Mouse (Mus musculus) erythroblast, embryonic 14.5 days (primary cell): Measurements from ENCODE around the gene Mapk14. TPM values are rescaled to one million over a fixed set of nuclear protein-coding genes. Genes with fewer than 3 reads are reported as not detected.

Experiments used
- H3K27me3 ChIP-seq: 2 replicates; pipeline ENCODE4 v1.6.1; 2012; ENCODE audit warnings: inconsistent platforms; ENCODE audit not compliant: control insufficient read depth
- H3K36me3 ChIP-seq: 2 replicates; pipeline ENCODE4 v1.6.1; 2012; ENCODE audit warnings: mild to moderate bottlenecking, inconsistent platforms; ENCODE audit not compliant: control insufficient read depth
- H3K4me1 ChIP-seq: 2 replicates; pipeline ENCODE4 v1.6.1; 2012; ENCODE audit warnings: inconsistent platforms; ENCODE audit not compliant: control insufficient read depth
- H3K4me3 ChIP-seq: replicated peaks from 2 replicates; pipeline ENCODE3; 2012; ENCODE audit warnings: moderate library complexity, mild to moderate bottlenecking, inconsistent platforms
- H3K9me3 ChIP-seq: 2 replicates; pipeline ENCODE4 v1.6.1; 2012; ENCODE audit warnings: low read length, inconsistent platforms, mixed read lengths; ENCODE audit not compliant: control insufficient read depth
- GATA1 ChIP-seq: IDR thresholded peaks from 2 replicates; pipeline ENCODE4 v1.6.1; 2012; ENCODE audit warnings: low read length, inconsistent platforms, mixed read lengths
- TAL1 ChIP-seq: IDR thresholded peaks from 3 replicates; pipeline ENCODE4 v1.6.1; 2012; ENCODE audit warnings: low read length, inconsistent platforms, mixed read lengths
- polyA plus RNA-seq: library from polyadenylated mRNA; stranded (reverse); fragments of >175 nt; gene quantifications from 2 replicates; pipeline ENCODE4 v1.2.3, GENCODE M21; 2012

Gene Mapk14
- 1.5 and 2.2 TPM in 2 replicates for polyA plus RNA-seq

- TF ChIP-seq TAL1 (no peak), GATA1 (no peak)
- Histone ChIP-seq H3K9me3 (no peaks in the 10 kb centered on the region), H3K4me1 (peaks cover 48% of the 10 kb centered on the region), H3K36me3 (peaks cover 21% of the 10 kb centered on the region), H3K4me3 (peak within 1 kb of the TSS; percentile 91), H3K27me3 (peaks cover 9% of the 10 kb centered on the region)
Measured at GRCm38 (mm10) chr17:28690776-28691686, at the start of gene Mapk14. TSS of gene Mapk14 (plus strand) at chr17:28691329.

DNA sequence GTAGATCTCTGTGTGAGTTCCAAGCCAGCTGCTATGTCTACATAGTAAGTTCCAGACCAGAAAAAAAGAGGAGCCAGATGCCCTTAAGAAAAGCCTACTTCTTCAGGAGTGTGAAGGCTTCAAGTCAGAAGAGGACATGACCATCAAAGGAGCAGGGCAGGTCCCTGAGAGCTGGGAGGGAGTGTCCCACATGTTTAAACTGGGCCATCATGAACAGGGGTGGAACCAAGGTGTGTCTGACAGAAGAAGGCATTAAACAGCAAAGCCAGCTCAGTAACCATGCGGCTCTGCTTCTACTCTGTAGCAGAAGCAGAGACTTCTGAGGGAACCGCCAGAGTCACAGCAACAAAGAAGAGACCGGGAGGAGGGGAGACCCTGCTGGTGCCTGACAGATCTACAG lies 47.4 kb upstream of the Mapk14 start:
- Histone ChIP-seq H3K4me3 (no peak overlapping the region), H3K36me3 (no peaks in the 10 kb centered on the region), H3K9me3 (no peaks in the 10 kb centered on the region), H3K27me3 (peaks cover 5% of the 10 kb centered on the region; the same call in 1 of the 2 replicates), H3K4me1 (no peaks in the 10 kb centered on the region)
- TF ChIP-seq GATA1 (no peak), TAL1 (no peak)

- Histone ChIP-seq H3K4me3 (no peak overlapping the region), H3K9me3 (no peaks in the 10 kb centered on the region), H3K4me1 (no peaks in the 10 kb centered on the region), H3K27me3 (peaks cover 5% of the 10 kb centered on the region; the same call in 1 of the 2 replicates), H3K36me3 (no peaks in the 10 kb centered on the region)
- TF ChIP-seq TAL1 = no peak
- no peak for TF ChIP-seq GATA1
Measured at GRCm38 (mm10) chr17:28644112-28644511, 47.0 kb upstream of the Mapk14 start.

DNA sequence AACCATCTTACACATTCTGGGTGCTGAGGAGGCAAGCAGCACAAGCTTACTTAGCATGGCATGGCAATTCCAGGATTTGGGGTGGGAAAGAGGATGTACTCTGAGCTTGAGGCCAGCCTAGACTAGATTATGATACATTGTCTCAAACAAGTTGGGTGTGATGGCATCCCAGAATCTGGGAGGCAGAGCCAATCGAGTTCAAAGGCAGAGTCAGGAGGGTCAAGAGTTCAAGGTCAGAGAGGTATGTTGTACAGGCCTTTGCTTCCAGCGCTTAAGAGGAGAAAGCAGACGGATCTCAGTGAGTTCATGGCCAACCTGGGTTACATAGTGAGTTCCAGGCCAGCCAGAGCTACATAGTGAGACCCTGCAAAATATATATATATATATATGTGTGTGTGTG lies 44.9 kb upstream of the Mapk14 start:
- TF ChIP-seq GATA1 (no peak), TAL1 (no peak)
- H3K4me3 ChIP-seq = no peak overlapping the region
- no peaks in the 10 kb centered on the region for H3K36me3 ChIP-seq
- H3K9me3 ChIP-seq = no peaks in the 10 kb centered on the region
- peaks cover 3% of the 10 kb centered on the region; the same call in 1 of the 2 replicates for H3K27me3 ChIP-seq
- H3K4me1 ChIP-seq = no peaks in the 10 kb centered on the region

GRCm38 (mm10) chr17:28648607-28649370 lies 42.3 kb upstream of the Mapk14 start:
- Histone ChIP-seq H3K27me3 (no peaks in the 10 kb centered on the region; the same call in 1 of the 2 replicates), H3K4me3 (no peak overlapping the region), H3K4me1 (no peaks in the 10 kb centered on the region), H3K9me3 (no peaks in the 10 kb centered on the region), H3K36me3 (no peaks in the 10 kb centered on the region)
- no peak for TF ChIP-seq GATA1
- no peak for TF ChIP-seq TAL1

DNA sequence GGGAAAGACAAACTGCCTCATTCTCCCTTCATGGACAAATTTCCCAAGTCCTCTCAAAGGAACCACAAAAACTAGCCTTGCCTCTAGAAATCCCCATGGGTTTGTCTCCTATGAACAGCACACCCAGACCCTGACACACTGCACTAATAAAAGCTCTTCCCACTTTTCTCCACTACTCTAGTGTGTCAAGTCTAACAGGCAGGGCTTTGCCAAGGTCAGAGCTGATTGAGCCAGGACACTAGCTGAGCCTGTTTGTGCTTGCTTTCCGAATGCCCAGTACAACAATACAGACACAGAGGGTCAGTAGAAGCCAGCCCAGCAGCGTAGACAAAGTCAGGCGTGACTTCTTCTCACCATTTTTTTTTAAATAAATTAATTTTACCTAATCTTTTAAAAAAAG lies 40.9 kb upstream of the Mapk14 start:
- Histone ChIP-seq H3K4me1 (no peaks in the 10 kb centered on the region), H3K36me3 (no peaks in the 10 kb centered on the region), H3K9me3 (no peaks in the 10 kb centered on the region), H3K4me3 (no peak overlapping the region), H3K27me3 (no peaks in the 10 kb centered on the region; the same call in 1 of the 2 replicates)
- TF ChIP-seq TAL1 (no peak), GATA1 (no peak)

GRCm38 (mm10) chr17:28657936-28658335 lies 33.2 kb upstream of the Mapk14 start:
- Histone ChIP-seq H3K36me3 (no peaks in the 10 kb centered on the region), H3K4me3 (no peak overlapping the region), H3K27me3 (0 out of 2 replicates have a peak, but pooled peaks cover 2% of the 10 kb centered on the region), H3K4me1 (no peaks in the 10 kb centered on the region), H3K9me3 (no peaks in the 10 kb centered on the region)
- TF ChIP-seq GATA1 (no peak), TAL1 (no peak)

GRCm38 (mm10) chr17:28659564-28659963 lies 31.6 kb upstream of the Mapk14 start:
- H3K4me3 ChIP-seq = no peak overlapping the region
- 0 out of 2 replicates have a peak, but pooled peaks cover 2% of the 10 kb centered on the region for H3K27me3 ChIP-seq
- H3K4me1 ChIP-seq = no peaks in the 10 kb centered on the region
- H3K36me3 ChIP-seq = no peaks in the 10 kb centered on the region
- no peak for TF ChIP-seq GATA1
- no peak for TF ChIP-seq TAL1
- H3K9me3 ChIP-seq = no peaks in the 10 kb centered on the region
